Mouse (Mus musculus) liver, embryonic 12.5 days (tissue): ENCODE results near the gene Hbq1a. TPM values are rescaled to one million over a fixed set of nuclear protein-coding genes. Genes with fewer than 3 reads are reported as not detected.
"Not testable (repeated sequence)": the region's sequence is repeated elsewhere in the genome, so short reads cannot be mapped to it uniquely, and the experiment has no call there.

Source experiments
- ATAC-seq: fragments of 200-750 bp; cut with Nextera tagmentation; 2 replicates; pipeline ENCODE4 v1.8.0; 2017; ENCODE audit warnings: moderate number of reproducible peaks, mild to moderate bottlenecking, moderate library complexity
- H3K27ac ChIP-seq: fragments of 300-500 bp; sonication (generic); 2 replicates; pipeline ENCODE4 v1.5.1; 2016; ENCODE audit warnings: mild to moderate bottlenecking
- H3K27me3 ChIP-seq: fragments of 300-500 bp; sonication (generic); replicated peaks from 2 replicates; pipeline ENCODE4 v1.6.1; 2016; ENCODE audit warnings: mild to moderate bottlenecking, moderate library complexity
- H3K36me3 ChIP-seq: fragments of 300-500 bp; sonication (generic); 2 replicates; pipeline ENCODE4 v1.6.1; 2016; ENCODE audit warnings: mild to moderate bottlenecking, moderate library complexity
- H3K4me1 ChIP-seq: fragments of 300-500 bp; sonication (generic); 2 replicates; pipeline ENCODE4 v1.6.1; 2016
- H3K4me2 ChIP-seq: fragments of 300-500 bp; sonication (generic); 2 replicates; pipeline ENCODE4 v1.6.1; 2016; ENCODE audit warnings: mild to moderate bottlenecking, moderate library complexity
- H3K4me3 ChIP-seq: fragments of 300-500 bp; sonication (generic); 2 replicates; pipeline ENCODE4 v1.5.1; 2016; ENCODE audit warnings: mild to moderate bottlenecking, moderate library complexity
- H3K9ac ChIP-seq: fragments of 300-500 bp; sonication (generic); 2 replicates; pipeline ENCODE4 v1.6.1; 2016; ENCODE audit warnings: mild to moderate bottlenecking, moderate library complexity
- H3K9me3 ChIP-seq: fragments of 300-500 bp; sonication (generic); replicated peaks from 2 replicates; pipeline ENCODE4 v1.6.1; 2016; ENCODE audit warnings: mild to moderate bottlenecking, moderate library complexity
- WGBS: fragments of 180-500 bp; shearing (Covaris S2); methylation state at CpG from one replicate; pipeline ENCODE4 v1.1.7; 2016; ENCODE audit not compliant: insufficient replicate concordance; 5-methylcytosine and 5-hydroxymethylcytosine counted together
- polyA plus RNA-seq: library from polyadenylated mRNA; unstranded; fragments of >200 nt; fragmentation: Nextera tagmentation; extraction: Ambion mirVana; gene quantifications from 2 replicates; pipeline ENCODE4 v1.2.1, GENCODE M21; 2016

The Hbq1a gene
- polyA plus RNA-seq, 1 experiment from 2014 or later = 4.2 TPM

- H3K4me1 ChIP-seq = peaks cover 84% of the 10 kb centered on the region
- H3K4me2 ChIP-seq = peak overlapping the region; percentile 81
- 27% methylated on average over 5 of the region's 5 CpGs for WGBS
- H3K9me3 ChIP-seq = no peaks in the 10 kb centered on the region
- ATAC-seq = peak; percentile 91
- peak overlapping the region; percentile 81 for H3K4me3 ChIP-seq
- H3K36me3 ChIP-seq = peaks cover 7% of the 10 kb centered on the region; the same call in 1 of the 2 replicates
- peaks cover 5% of the 10 kb centered on the region; the same call in 1 of the 2 replicates for H3K27me3 ChIP-seq
- H3K9ac ChIP-seq = peak overlapping the region; percentile 99
- peak overlapping the region; percentile 99 for H3K27ac ChIP-seq
Observed at GRCm38 (mm10) chr11:32268952-32269351, 30.9 kb upstream of the Hbq1a start.

DNA sequence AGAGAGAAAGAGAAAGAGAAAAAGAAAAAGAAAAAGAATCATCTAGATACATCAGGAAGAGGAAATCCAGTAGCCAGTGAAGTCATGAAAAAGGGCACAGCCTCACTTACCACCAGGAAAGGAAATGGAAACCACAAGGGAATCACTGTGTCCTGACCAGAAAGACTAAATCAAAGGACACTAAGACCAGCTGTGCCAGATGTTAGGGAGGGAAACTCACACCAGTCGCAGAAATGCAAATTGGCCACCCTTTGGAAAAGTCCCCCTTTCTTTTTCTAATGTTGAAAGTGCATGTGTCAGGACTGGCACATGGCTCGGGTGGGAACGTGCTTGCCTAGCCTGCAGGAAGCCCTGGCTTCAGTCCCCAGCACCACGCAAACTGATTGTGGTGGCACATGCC is 28.7 kb upstream of the Hbq1a start:
- 43% methylated on average over 4 of the region's 4 CpGs for WGBS
- Histone ChIP-seq H3K9me3 (no peaks in the 10 kb centered on the region), H3K27ac (peak overlapping the region; percentile 76)

DNA sequence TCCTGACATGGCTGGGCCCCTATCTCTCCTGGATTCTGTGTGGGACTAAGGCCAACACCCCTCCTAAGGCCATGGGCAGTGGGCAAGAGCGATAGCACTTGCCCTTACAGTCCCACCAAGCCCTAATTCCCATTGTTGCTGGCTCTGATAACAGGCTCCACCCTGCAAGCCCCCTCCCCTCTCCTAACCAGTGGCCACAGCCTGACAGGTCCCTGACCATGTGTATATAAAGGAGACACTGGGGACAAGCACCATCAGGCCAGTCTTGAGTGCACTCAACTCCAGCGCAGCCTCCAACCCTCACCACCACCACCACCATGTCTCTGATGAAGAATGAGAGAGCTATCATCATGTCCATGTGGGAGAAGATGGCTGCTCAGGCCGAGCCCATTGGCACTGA is 23.5 kb upstream of the Hbq1a start, which contains the start of gene Hba-x:
Gene Hba-x, plus strand, starts transcription at position 54 of the 400 bp plus-strand sequence.
- no peaks in the 10 kb centered on the region for H3K36me3 ChIP-seq
- H3K9me3 ChIP-seq = no peaks in the 10 kb centered on the region
- H3K4me1 ChIP-seq = peaks cover 82% of the 10 kb centered on the region
- H3K4me2 ChIP-seq = 0 out of 2 replicates have a peak within 1 kb of the TSS, but pooled peaks have one; percentile 2
- H3K9ac ChIP-seq = peak within 1 kb of the TSS; percentile 55
- 50% methylated on average over 3 of the region's 3 CpGs for whole genome bisulfite sequencing
- ATAC-seq = peak; percentile 41
- H3K4me3 ChIP-seq = no peak within 1 kb of the TSS
- H3K27me3 ChIP-seq = peaks cover 59% of the 10 kb centered on the region
- peak within 1 kb of the TSS; percentile 99 for H3K27ac ChIP-seq

More for the DNA sequence above, 28.7 kb upstream of the Hbq1a start:
- Histone ChIP-seq H3K4me2 (no peak overlapping the region), H3K4me3 (no peak overlapping the region), H3K4me1 (peaks cover 81% of the 10 kb centered on the region), H3K36me3 (peaks cover 1% of the 10 kb centered on the region; the same call in 1 of the 2 replicates), H3K27me3 (peaks cover 11% of the 10 kb centered on the region), H3K9ac (peak overlapping the region; percentile 33)
- ATAC-seq = no peak

DNA sequence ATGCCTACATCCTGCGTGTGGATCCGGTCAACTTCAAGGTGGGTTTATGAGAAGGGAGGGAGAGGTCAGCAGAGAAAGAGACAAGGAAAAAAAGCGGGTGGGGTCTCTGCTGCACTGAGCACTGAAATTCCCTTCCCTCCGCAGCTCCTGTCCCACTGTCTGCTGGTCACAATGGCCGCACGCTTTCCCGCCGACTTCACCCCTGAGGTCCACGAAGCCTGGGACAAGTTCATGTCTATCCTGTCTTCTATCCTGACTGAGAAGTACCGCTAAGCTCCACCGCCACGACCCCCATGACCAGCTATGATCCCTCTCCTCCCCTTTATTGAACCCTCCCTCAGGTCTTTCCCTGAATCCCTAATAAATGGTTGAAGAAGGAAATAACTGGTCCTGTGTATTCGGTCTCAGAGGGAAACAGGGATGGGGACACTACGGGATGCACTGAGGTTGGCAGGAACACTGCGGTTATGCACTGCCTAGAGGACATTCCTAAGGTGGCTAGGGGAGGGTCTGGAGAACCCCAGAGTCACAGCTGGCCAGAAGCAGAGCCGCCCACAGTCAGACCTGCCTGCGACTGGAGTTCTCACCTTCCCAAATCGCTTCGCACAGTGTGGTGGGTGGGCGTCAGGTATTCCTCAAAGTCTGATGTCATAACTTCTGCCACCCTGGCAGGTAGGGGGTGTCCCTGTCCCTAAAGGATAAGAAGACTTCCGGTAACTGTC is 22.0 kb upstream of the Hbq1a start:
- Histone ChIP-seq H3K4me1 (peaks cover 83% of the 10 kb centered on the region), H3K27me3 (peaks cover 55% of the 10 kb centered on the region), H3K36me3 (no peaks in the 10 kb centered on the region), H3K4me3 (no peak overlapping the region), H3K27ac (peak overlapping the region; percentile 99), H3K9ac (peak overlapping the region; percentile 75), H3K9me3 (no peaks in the 10 kb centered on the region), H3K4me2 (0 out of 2 replicates have a peak overlapping the region, but pooled peaks have one; percentile 8)
- WGBS = 51% methylated on average over 21 of the region's 21 CpGs
- no peak for ATAC-seq

- Histone ChIP-seq H3K27ac (peak overlapping the region; percentile 99), H3K4me3 (no peak overlapping the region), H3K36me3 (no peaks in the 10 kb centered on the region), H3K4me2 (peak overlapping the region; percentile 8; the same call in 1 of the 2 replicates), H3K9me3 (no peaks in the 10 kb centered on the region), H3K27me3 (peaks cover 55% of the 10 kb centered on the region), H3K9ac (peak overlapping the region; percentile 75), H3K4me1 (peaks cover 79% of the 10 kb centered on the region)
- no peak for ATAC-seq
- WGBS = 68% methylated on average over 12 of the region's 12 CpGs
Observed at GRCm38 (mm10) chr11:32278458-32278957, 21.4 kb upstream of the Hbq1a start.

DNA sequence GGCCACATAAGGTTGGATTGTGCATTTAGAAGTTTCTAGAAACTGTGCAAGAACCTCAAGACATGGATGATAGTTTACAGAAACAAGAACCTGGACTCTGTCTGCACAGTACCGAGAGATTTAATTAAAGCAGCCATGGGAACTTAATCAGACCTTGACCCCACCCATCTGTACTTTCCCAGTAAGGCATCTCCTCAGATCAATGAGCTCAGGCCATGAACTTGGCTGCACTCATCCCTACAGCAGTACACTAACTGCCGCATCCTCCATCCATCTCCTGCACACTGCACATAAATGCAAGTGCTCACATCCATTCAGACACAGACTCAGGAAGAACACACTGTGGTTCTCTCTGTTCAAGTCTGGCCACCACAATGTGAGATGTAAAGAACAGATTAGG is 19.2 kb upstream of the Hbq1a start:
- Histone ChIP-seq H3K27me3 (peaks cover 53% of the 10 kb centered on the region), H3K4me2 (peak overlapping the region; percentile 67), H3K27ac (peak overlapping the region; percentile 99), H3K36me3 (no peaks in the 10 kb centered on the region), H3K4me1 (peaks cover 66% of the 10 kb centered on the region), H3K9ac (peak overlapping the region; percentile 75), H3K9me3 (no peaks in the 10 kb centered on the region), H3K4me3 (peak overlapping the region; percentile 12; the same call in 1 of the 2 replicates)
- no peak for ATAC-seq
- WGBS = 58% methylated on average over 2 of the region's 2 CpGs

DNA sequence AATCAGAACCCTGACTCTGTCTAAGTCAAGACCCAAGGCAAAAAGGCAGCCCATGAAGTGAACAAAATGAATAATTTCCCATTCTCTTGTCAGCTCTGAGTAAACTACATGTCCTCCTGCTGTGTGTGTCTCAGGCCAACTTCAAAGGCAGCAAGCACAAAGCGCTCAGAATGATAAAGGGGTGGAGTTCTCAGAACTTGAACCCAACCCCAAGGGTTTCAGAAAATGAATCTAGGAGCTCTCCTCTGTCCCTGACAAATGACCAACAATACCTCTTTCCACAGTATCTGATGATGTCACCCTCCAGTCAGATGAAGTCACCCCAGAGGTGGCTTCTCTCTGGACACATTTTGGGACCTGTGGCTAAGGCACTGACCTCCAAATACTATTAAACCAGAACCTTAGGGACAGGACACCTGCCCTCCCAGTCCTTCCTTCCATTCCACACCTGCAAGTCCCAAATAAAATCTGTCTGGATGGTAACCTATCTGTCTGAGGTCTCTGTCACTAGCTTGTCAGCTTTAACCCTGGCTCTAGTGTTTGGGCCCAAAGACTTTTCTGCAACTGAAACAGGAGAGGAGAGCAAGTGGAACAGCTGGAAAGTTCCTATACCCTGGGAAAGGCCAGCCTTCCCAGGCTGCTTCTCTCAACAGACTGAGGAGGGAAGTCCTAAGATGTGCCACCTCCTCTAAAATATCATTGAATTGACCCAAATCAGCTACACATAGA is 18.3 kb upstream of the Hbq1a start:
- Histone ChIP-seq H3K27me3 (peaks cover 44% of the 10 kb centered on the region), H3K36me3 (no peaks in the 10 kb centered on the region), H3K9ac (peak overlapping the region; percentile 75), H3K9me3 (no peaks in the 10 kb centered on the region), H3K4me2 (peak overlapping the region; percentile 67), H3K4me3 (peak overlapping the region; percentile 12; the same call in 1 of the 2 replicates), H3K27ac (peak overlapping the region; percentile 99), H3K4me1 (peaks cover 57% of the 10 kb centered on the region)
- WGBS = 42% methylated on average over 1 of the region's 1 CpGs
- no peak for ATAC-seq

DNA sequence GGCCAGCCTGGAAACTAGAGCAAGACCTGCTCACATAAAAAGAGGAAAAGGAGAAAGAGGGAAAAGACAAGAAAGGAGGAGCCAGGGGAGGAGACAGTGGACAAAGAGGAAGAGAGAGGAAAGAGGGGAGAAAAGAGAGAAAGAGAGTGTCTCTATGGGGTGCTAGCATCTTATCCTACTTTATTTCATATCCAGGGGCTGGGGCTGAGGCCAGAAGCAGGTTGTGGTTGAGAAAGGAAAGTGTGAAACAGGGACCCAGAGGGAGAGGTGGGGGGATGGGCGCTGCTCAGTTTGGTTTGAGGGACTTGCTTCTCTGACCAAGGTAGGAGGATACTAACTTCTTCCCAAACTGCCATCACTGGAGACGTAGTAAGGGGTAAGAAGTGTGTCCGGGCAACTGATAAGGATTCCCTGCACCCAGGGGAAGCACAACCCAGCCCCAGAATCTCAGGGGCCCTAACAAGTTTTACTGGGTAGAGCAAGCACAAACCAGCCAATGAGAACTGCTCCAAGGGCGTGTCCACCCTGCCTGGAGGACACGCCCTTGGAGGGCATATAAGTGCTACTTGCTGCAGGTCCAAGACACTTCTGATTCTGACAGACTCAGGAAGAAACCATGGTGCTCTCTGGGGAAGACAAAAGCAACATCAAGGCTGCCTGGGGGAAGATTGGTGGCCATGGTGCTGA is 16.6 kb upstream of the Hbq1a start, which contains the start of gene Hba-a1:
Gene Hba-a1, plus strand, starts transcription at position 421 of the 687 bp plus-strand sequence.
- not testable (repeated sequence) for H3K36me3 ChIP-seq, H3K9me3 ChIP-seq
- Histone ChIP-seq H3K9ac (peak within 1 kb of the TSS; percentile 75), H3K27me3 (peaks cover 31% of the 10 kb centered on the region), H3K4me1 (peaks cover 48% of the 10 kb centered on the region), H3K4me3 (peak within 1 kb of the TSS; percentile 46), H3K27ac (peak within 1 kb of the TSS; percentile 99), H3K4me2 (peak within 1 kb of the TSS; percentile 67)
- ATAC-seq = peak; percentile 73
- 13% methylated on average over 1 of the region's 5 CpGs for WGBS

DNA sequence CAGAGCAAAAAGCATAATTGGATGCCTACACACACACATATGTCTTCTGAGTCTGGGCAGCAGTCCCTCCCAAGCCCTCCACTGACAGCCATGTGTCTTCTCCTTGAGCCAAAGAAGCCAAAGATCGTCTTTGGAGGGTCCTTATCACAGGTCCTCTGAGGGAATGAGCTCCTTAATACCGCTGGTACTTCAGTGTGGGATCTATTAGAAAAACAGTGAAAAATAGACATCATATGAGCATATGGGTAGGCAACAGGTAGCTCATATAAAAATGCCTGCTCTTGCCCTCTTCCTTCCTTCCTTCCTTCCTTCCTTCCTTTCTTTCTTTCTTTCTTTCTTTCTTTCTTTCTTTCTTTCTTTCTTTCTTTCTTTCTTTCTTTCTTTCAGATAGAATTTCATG is 15.3 kb upstream of the Hbq1a start:
- peaks cover 18% of the 10 kb centered on the region for H3K27me3 ChIP-seq
- peak overlapping the region; percentile 97 for H3K27ac ChIP-seq
- peak overlapping the region; percentile 70 for H3K9ac ChIP-seq
- H3K4me1 ChIP-seq = peaks cover 48% of the 10 kb centered on the region
- H3K4me2 ChIP-seq = peak overlapping the region; percentile 45
- peak overlapping the region; percentile 46 for H3K4me3 ChIP-seq
- not testable (repeated sequence) for H3K9me3 ChIP-seq, H3K36me3 ChIP-seq
- 14% methylated on average over 2 of the region's 2 CpGs for WGBS
- ATAC-seq = peak; percentile 31

GRCm38 (mm10) chr11:32285031-32285775 is 14.7 kb upstream of the Hbq1a start:
- H3K4me1 ChIP-seq = peaks cover 48% of the 10 kb centered on the region
- H3K9ac ChIP-seq = peak overlapping the region; percentile 40; the same call in 1 of the 2 replicates
- peaks cover 13% of the 10 kb centered on the region for H3K27me3 ChIP-seq
- H3K27ac ChIP-seq = peak overlapping the region; percentile 97
- WGBS = 43% methylated on average over 7 of the region's 7 CpGs
- no peaks in the 10 kb centered on the region for H3K9me3 ChIP-seq
- peak overlapping the region; percentile 46 for H3K4me3 ChIP-seq
- H3K4me2 ChIP-seq = peak overlapping the region; percentile 10
- ATAC-seq = peak; percentile 77
- peaks cover 12% of the 10 kb centered on the region for H3K36me3 ChIP-seq

DNA sequence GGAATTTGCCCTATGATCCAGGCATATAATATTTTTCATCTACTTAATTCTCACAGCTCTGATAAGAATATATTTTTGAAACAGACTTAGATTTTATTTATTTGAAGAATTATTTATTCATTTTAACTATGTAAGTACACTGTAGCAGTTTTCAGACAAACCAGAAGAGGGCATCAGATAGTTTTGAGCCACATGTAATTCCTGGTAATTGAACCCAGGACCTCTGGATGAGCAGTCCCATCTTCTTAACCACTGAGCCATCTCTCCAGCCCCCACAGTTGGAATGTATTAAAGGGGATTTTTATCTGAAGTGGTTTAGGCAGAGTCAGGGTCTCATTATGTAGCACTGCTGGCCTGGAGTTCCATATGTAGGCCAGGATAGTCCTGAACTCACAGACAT is 14.0 kb upstream of the Hbq1a start:
- H3K27me3 ChIP-seq, ATAC-seq, H3K9me3 ChIP-seq: not testable (repeated sequence)
- peaks cover 46% of the 10 kb centered on the region for H3K4me1 ChIP-seq
- peak overlapping the region; percentile 61 for H3K4me3 ChIP-seq
- H3K9ac ChIP-seq = peak overlapping the region; percentile 84
- peak overlapping the region; percentile 97 for H3K27ac ChIP-seq
- H3K36me3 ChIP-seq = peaks cover 18% of the 10 kb centered on the region
- peak overlapping the region; percentile 64 for H3K4me2 ChIP-seq
